Mouse (Mus musculus) right cerebral cortex, postnatal 25 days (tissue): ENCODE data around the gene Fbxo44.
"Not testable (repeated sequence)": the region's sequence is repeated elsewhere in the genome, so short reads cannot be mapped to it uniquely, and the experiment has no call there.

Experiments
- DNase-seq: peaks from one replicate; pipeline ENCODE4 v3.0.0; 2022

Fbxo44 gene

GRCm38 (mm10) chr4:148128672-148129071, 31.6 kb downstream of the Fbxo44 start:
- DNase-seq, result no peak

- DNase-seq, result no peak
Observed at GRCm38 (mm10) chr4:148128241-148128640, 32.0 kb downstream of the Fbxo44 start.

- DNase-seq, result no peak
Observed at GRCm38 (mm10) chr4:148122694-148123066, 37.6 kb downstream of the Fbxo44 start.

- DNase-seq, result no peak
Observed at GRCm38 (mm10) chr4:148121982-148122693, 38.1 kb downstream of the Fbxo44 start.

- peak; percentile 32 for DNase-seq
Observed at GRCm38 (mm10) chr4:148121362-148121761, 38.9 kb downstream of the Fbxo44 start.

GRCm38 (mm10) chr4:148120555-148120954, 39.7 kb downstream of the Fbxo44 start:
- no peak for DNase-seq

- DNase-seq, result not testable (repeated sequence)
Observed at GRCm38 (mm10) chr4:148119578-148119977, 40.7 kb downstream of the Fbxo44 start.

- no peak for DNase-seq
Observed at GRCm38 (mm10) chr4:148117392-148117791, 42.9 kb downstream of the Fbxo44 start.

- no peak for DNase-seq
Observed at GRCm38 (mm10) chr4:148116657-148117056, 43.6 kb downstream of the Fbxo44 start.

GRCm38 (mm10) chr4:148115467-148115866, 44.8 kb downstream of the Fbxo44 start:
- no peak for DNase-seq

GRCm38 (mm10) chr4:148114758-148115391, 45.4 kb downstream of the Fbxo44 start:
- peak; percentile 85 for DNase-seq

GRCm38 (mm10) chr4:148112519-148112918, 47.8 kb downstream of the Fbxo44 start:
- no peak for DNase-seq

- DNase-seq, result no peak
Observed at GRCm38 (mm10) chr4:148109215-148109614, 51.1 kb downstream of the Fbxo44 start.

- no peak for DNase-seq
Observed at GRCm38 (mm10) chr4:148108565-148109100, 51.6 kb downstream of the Fbxo44 start.

GRCm38 (mm10) chr4:148107621-148108291, 52.5 kb downstream of the Fbxo44 start:
- no peak for DNase-seq

- DNase-seq, result no peak
Observed at GRCm38 (mm10) chr4:148104146-148104545, 56.1 kb downstream of the Fbxo44 start.
